Mouse (Mus musculus) bone marrow, adult 2 months (tissue): Measurements from ENCODE around the gene Oxnad1.

Experiments used
- CTCF ChIP-seq: fragments of 200-500 bp; IDR thresholded peaks from 2 replicates; pipeline ENCODE4 v1.5.1; 2011; ENCODE audit warnings: low read length, control low read depth; ENCODE audit not compliant: control insufficient read depth, insufficient read depth
- POLR2A ChIP-seq: fragments of 200-500 bp; IDR thresholded peaks from 2 replicates; pipeline ENCODE4 v1.6.1; 2011; ENCODE audit warnings: low read depth, mild to moderate bottlenecking, control low read depth, low read length, borderline replicate concordance; ENCODE audit not compliant: control insufficient read depth

DNA sequence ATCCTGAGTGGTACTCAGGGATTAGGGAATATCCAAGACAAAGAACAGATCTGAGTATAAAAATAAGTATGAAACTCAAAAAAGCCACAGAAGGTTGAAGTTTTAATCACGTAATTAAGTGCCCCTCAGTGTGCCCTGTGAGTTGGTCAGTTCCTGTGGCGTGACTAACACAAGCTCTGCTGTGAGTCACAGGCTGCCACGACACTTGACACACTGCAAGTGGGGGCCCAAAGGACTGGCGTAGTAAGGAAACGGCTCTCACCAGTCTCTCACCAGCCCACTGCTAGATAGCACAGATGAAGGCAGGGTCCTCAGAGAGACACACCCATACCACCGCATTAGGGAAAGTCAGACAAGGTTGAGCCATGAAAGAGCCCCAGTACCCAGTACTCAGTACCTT lies 35.0 kb upstream of the Oxnad1 start:
- TF ChIP-seq POLR2A (no peak), CTCF (no peak)
